Mouse (Mus musculus) myocyte (in vitro differentiated cells): ENCODE measurements around the gene Adap1. TPM values are rescaled to one million over a fixed set of nuclear protein-coding genes. Genes with fewer than 3 reads are reported as not detected.

Source experiments
- H3K27me3 ChIP-seq: one replicate; pipeline ENCODE4 v1.6.1; 2011; ENCODE audit not compliant: control insufficient read depth, insufficient read depth, insufficient read length
- H3K36me3 ChIP-seq: one replicate; pipeline ENCODE4 v1.6.1; 2011; ENCODE audit not compliant: control insufficient read depth, insufficient read depth
- H3K4me2 ChIP-seq: one replicate; pipeline ENCODE4 v1.6.1; 2011; ENCODE audit warnings: low read depth, control low read depth
- H3K4me3 ChIP-seq: one replicate; pipeline ENCODE4 v1.5.1; 2011; ENCODE audit warnings: mild to moderate bottlenecking, control low read depth, moderate library complexity
- H3K79me2 ChIP-seq: one replicate; pipeline ENCODE4 v1.6.1; 2011; ENCODE audit not compliant: control insufficient read depth, insufficient read depth
- H3ac ChIP-seq: one replicate; pipeline ENCODE4 v1.6.1; 2011; ENCODE audit not compliant: control insufficient read depth, insufficient read length
- CEBPB ChIP-seq: IDR thresholded peaks from 2 replicates; pipeline ENCODE4 v1.6.1; 2011; ENCODE audit warnings: mild to moderate bottlenecking, moderate library complexity; ENCODE audit not compliant: poor library complexity, insufficient read depth, severe bottlenecking
- E2F4 ChIP-seq: IDR thresholded peaks from one replicate; pipeline ENCODE4 v1.6.1; 2011; ENCODE audit warnings: mild to moderate bottlenecking, control low read depth, moderate library complexity; ENCODE audit not compliant: insufficient read depth
- MAX ChIP-seq: IDR thresholded peaks from one replicate; pipeline ENCODE4 v1.6.1; 2011; ENCODE audit warnings: low read depth, mild to moderate bottlenecking, control low read depth
- MYOD1 ChIP-seq, 3 experiments: IDR thresholded peaks; one replicate each; pipeline ENCODE4 v1.6.1; 2011; ENCODE audit warnings: control low read depth in 2 of 3, low read depth in 2 of 3, mild to moderate bottlenecking in 2 of 3, moderate library complexity in 1 of 3; ENCODE audit not compliant: insufficient read length in 2 of 3, control insufficient read depth in 1 of 3
- MYOG ChIP-seq, 3 experiments: IDR thresholded peaks; one replicate each; pipeline ENCODE4 v1.6.1; 2011; ENCODE audit warnings: control low read depth in 2 of 3, low read depth in 2 of 3, mild to moderate bottlenecking in 2 of 3; ENCODE audit not compliant: insufficient read length in 2 of 3, control insufficient read depth in 1 of 3, insufficient read depth in 1 of 3
- POLR2A ChIP-seq: IDR thresholded peaks from one replicate; pipeline ENCODE4 v1.6.1; 2011; ENCODE audit warnings: low read depth, mild to moderate bottlenecking, control low read depth, moderate library complexity; ENCODE audit not compliant: insufficient read length
- POLR2AphosphoS2 ChIP-seq: IDR thresholded peaks from one replicate; pipeline ENCODE4 v1.6.1; 2011; ENCODE audit warnings: low read depth, control low read depth; ENCODE audit not compliant: insufficient read length
- REST ChIP-seq: IDR thresholded peaks from one replicate; pipeline ENCODE4 v1.6.1; 2011; ENCODE audit warnings: mild to moderate bottlenecking, control low read depth, moderate library complexity; ENCODE audit not compliant: insufficient read depth, insufficient read length
- SRF ChIP-seq: IDR thresholded peaks from one replicate; pipeline ENCODE4 v1.6.1; 2011; ENCODE audit warnings: low read depth; ENCODE audit not compliant: control insufficient read depth, insufficient read length
- TCF12 ChIP-seq: IDR thresholded peaks from one replicate; pipeline ENCODE4 v1.6.1; 2011; ENCODE audit warnings: mild to moderate bottlenecking, control low read depth; ENCODE audit not compliant: poor library complexity, insufficient read depth, severe bottlenecking
- TCF3 ChIP-seq: IDR thresholded peaks from one replicate; pipeline ENCODE4 v1.6.1; 2011; ENCODE audit warnings: low read depth, control low read depth; ENCODE audit not compliant: insufficient read length
- USF1 ChIP-seq: IDR thresholded peaks from one replicate; pipeline ENCODE4 v1.6.1; 2011; ENCODE audit warnings: low read depth, mild to moderate bottlenecking, control low read depth, moderate library complexity
- polyA plus RNA-seq: library from polyadenylated mRNA; unstranded; fragments of >200 nt; fragmentation: generic; extraction: Trizol; gene quantifications from one replicate; pipeline ENCODE4 v1.2.1, GENCODE M21; 2012; ENCODE audit warnings: missing spikeins

Gene Adap1
- polyA plus RNA-seq, 1 experiment, result 0.04 TPM

GRCm38 (mm10) chr5:139291811-139292560, 33.4 kb downstream of the Adap1 start:
- TF ChIP-seq MYOD1 (IDR thresholded peaks at IDR 0.05; ENCODE audit: control insufficient read depth in 1 of 3, insufficient read length in 2 of 3, low read depth in 2 of 3) (no peak), SRF (no peak), TCF3 (no peak), POLR2AphosphoS2 (no peak), MAX (no peak)
- Histone ChIP-seq H3K79me2 (no peaks in the 10 kb centered on the region), H3K36me3 (no peaks in the 10 kb centered on the region), H3K27me3 (peaks cover 6% of the 10 kb centered on the region), H3ac (no peak overlapping the region), H3K4me3 (no peak overlapping the region), H3K4me2 (no peak overlapping the region)

DNA sequence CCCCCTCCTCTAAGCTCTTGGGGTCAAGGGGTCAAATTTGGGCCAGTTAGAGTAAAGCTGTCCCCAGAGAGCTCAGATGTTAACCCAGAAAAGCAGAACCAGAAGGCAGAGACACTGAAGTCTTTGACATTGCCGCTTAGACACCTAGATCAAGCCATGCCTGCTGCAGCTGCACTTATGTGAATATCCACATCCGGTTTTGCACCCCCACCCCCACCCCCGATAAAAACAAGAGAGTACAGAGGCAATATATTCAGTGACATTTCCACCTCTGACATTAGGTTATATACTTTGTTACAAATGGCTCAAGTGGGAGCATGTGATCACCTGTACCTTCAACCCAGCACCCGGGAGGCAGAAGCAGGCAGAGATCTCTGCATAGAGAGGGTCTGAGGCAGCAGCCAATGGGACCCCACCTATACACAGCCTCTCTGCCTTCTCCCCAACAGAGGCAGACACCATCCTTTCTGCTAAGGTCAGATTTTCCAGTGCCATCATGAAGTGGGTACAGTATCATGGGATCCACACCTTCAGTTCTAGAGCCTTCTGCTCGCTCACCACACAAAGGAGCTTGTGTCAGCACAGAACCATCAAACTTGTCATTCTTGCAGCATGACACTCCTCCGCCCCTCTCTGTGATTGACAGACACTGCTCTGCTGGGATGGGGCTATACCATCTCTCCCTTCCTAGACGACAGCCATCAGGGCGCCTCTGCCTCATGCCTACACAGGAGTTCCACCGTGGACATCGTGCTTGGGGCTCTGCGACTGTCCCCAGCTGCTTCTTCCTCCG, 34.8 kb downstream of the Adap1 start:
- H3K4me3 ChIP-seq, result no peak overlapping the region
- H3K4me2 ChIP-seq, result no peak overlapping the region
- H3K79me2 ChIP-seq, result no peaks in the 10 kb centered on the region
- H3K27me3 ChIP-seq, result peaks cover 19% of the 10 kb centered on the region
- H3K36me3 ChIP-seq, result no peaks in the 10 kb centered on the region
- no peak overlapping the region for H3ac ChIP-seq
- TF ChIP-seq TCF12, result no peak
- no peak for TF ChIP-seq E2F4
- TF ChIP-seq MYOD1 (IDR thresholded peaks at IDR 0.05; ENCODE audit: control insufficient read depth in 1 of 3, insufficient read length in 2 of 3, low read depth in 2 of 3), result no peak
- no peak for TF ChIP-seq MAX
- no peak for TF ChIP-seq SRF
- TF ChIP-seq USF1, result no peak
- no peak for TF ChIP-seq MYOG (IDR thresholded peaks at IDR 0.05; ENCODE audit: control insufficient read depth in 1 of 3, insufficient read depth in 1 of 3, insufficient read length in 2 of 3, low read depth in 2 of 3)
- no peak for TF ChIP-seq POLR2AphosphoS2
- TF ChIP-seq TCF3, result no peak
- no peak for TF ChIP-seq REST
- no peak for TF ChIP-seq CEBPB
- no peak for TF ChIP-seq POLR2A

DNA sequence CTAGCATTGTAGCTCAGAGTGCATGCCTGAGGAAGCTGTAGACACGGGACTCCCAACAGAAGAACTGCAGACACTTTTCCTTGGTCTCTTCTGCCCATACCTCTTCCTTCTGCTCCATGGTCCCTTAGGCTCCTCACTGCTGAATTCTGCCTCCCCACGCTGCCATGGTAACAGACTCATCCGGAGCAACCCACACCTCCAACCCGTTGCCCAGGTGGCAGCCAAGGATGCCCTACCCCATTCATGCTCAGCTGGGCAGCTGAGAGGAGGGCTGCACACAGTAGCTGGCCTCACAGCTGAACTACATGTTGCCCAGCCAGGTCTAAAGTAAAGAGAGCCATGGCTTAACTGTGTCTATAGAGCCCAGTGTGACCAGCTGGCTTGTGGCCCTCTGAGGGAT, 36.8 kb downstream of the Adap1 start:
- Histone ChIP-seq H3K36me3 (no peaks in the 10 kb centered on the region), H3K4me2 (no peak overlapping the region), H3K27me3 (peaks cover 26% of the 10 kb centered on the region), H3ac (no peak overlapping the region), H3K79me2 (no peaks in the 10 kb centered on the region), H3K4me3 (no peak overlapping the region)
- TF ChIP-seq TCF3 (no peak), POLR2AphosphoS2 (no peak), E2F4 (no peak), TCF12 (no peak), MAX (no peak), USF1 (no peak), MYOD1 (IDR thresholded peaks at IDR 0.05; ENCODE audit: control insufficient read depth in 1 of 3, insufficient read length in 2 of 3, low read depth in 2 of 3) (no peak), MYOG (IDR thresholded peaks at IDR 0.05; ENCODE audit: control insufficient read depth in 1 of 3, insufficient read depth in 1 of 3, insufficient read length in 2 of 3, low read depth in 2 of 3) (no peak), SRF (no peak), POLR2A (no peak), REST (no peak), CEBPB (no peak)

DNA sequence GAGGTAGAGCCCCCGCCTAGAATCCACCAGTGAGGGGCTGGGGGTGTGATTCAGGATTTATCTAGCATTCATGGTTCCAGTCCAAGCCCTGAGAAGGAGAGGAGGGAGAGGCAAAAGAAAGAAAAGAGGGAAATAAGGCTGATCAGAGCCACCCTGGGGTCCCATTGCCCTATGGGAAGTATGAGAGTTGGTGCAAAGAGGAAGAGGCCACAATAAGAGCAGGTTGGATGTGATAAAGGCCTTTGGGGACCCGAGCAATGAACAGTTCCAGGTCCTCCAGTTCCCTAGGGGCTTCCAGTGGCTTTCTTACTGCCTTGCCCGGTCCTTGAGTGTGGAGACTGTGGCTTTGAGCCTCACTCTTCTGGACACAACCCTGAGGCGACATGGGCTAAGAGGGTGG, 37.6 kb downstream of the Adap1 start:
- Histone ChIP-seq H3K4me2 (no peak overlapping the region), H3K36me3 (no peaks in the 10 kb centered on the region), H3ac (no peak overlapping the region), H3K79me2 (no peaks in the 10 kb centered on the region), H3K4me3 (no peak overlapping the region), H3K27me3 (peaks cover 26% of the 10 kb centered on the region)
- TF ChIP-seq MAX, result no peak
- TF ChIP-seq E2F4, result no peak
- no peak for TF ChIP-seq MYOG (IDR thresholded peaks at IDR 0.05; ENCODE audit: control insufficient read depth in 1 of 3, insufficient read depth in 1 of 3, insufficient read length in 2 of 3, low read depth in 2 of 3)
- TF ChIP-seq TCF12, result no peak
- no peak for TF ChIP-seq TCF3
- no peak for TF ChIP-seq REST
- no peak for TF ChIP-seq SRF
- no peak for TF ChIP-seq POLR2A
- TF ChIP-seq MYOD1 (IDR thresholded peaks at IDR 0.05; ENCODE audit: control insufficient read depth in 1 of 3, insufficient read length in 2 of 3, low read depth in 2 of 3), result no peak
- TF ChIP-seq CEBPB, result no peak
- TF ChIP-seq USF1, result no peak
- no peak for TF ChIP-seq POLR2AphosphoS2
